Mouse (Mus musculus) liver (tissue): ENCODE measurements around the gene Slc22a13.
"Not testable (repeated sequence)": the region's sequence is repeated elsewhere in the genome, so short reads cannot be mapped to it uniquely, and the experiment has no call there.

Source experiments
- DNase-seq: peaks from one replicate; pipeline ENCODE4 v3.0.0-alpha.2; 2020; ENCODE audit warnings: mixed read lengths

The Slc22a13 gene

DNA sequence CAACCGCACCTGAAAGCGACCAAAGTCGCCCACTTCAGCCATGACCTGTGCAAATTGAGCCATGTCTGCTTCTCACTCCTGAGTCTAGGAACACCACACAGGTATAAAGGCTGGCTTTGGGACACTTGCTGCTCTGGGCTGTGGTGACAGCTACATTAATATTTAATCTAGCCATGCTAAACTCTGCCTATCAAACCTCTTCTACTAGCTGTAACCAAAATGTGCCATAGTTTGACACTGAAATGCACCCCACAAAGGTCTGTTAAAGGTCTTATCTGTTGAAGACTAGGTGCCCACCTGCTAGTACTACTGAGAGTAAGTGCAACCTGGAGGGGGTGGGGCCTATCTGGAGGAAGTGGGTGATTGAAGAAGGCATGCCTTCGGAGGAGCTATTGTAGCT is at the start of gene Slc22a13:
TSS of gene Slc22a13 (minus strand) at position 101 of the 400 bp plus-strand sequence.
- no peak for DNase-seq

DNA sequence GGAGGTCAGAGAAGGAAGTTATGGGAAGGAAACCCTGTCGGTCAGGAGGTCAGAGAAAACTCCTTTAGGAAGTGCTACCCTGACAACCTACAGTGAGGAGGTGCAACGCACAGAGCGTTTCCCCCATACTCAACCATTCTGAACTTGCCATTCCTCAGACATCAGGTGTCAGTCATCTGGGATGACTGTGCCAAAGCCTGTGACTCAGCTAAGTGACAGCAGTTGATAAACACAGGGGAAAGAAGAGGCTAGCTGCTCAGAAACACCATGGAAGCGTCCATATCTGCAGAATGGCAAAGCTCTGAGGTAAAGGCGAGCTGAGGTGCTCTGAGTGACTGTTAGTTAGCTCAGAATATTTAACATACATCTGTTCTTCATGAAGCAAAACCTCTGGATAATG is 49.2 kb upstream of the Slc22a13 start:
- DNase-seq: no peak

DNA sequence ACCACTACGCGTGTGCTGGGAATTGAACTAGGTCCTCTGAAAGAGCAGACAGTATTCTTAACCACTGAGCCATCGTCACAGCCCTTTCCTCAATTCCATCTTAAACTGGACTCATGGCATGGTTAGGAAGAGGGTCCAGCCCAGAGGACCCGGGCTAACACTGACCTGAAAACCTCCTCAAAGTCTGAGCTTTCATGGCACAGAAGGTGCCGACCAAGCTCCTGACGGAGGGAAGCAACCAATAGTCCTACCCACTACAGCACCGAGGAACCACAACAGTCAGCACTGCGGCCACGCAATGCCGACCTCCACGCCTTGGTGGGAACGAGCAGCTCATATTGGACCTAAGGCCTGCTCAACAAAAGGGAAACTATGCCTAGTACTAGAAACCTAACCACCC is 47.3 kb upstream of the Slc22a13 start:
- DNase-seq: no peak

DNA sequence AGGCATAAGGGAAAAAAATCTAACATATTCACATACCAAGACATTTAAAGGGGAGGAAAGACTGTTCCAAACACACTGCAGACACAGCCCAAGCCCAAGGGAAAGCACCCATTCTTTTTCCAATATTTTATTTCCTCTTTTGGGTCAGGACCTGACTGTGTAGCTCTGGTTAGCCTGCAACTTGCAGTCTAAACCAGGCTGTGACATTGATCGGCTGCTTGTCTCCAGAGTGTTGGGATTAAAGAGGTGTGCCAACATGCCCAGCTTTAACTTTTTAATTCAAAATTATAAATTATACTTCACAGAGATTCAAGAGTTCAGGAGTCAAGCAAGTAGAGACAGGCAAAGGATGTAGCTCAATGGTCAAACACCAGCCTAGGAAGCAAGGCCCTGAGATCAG is 46.2 kb upstream of the Slc22a13 start:
- no peak for DNase-seq

DNA sequence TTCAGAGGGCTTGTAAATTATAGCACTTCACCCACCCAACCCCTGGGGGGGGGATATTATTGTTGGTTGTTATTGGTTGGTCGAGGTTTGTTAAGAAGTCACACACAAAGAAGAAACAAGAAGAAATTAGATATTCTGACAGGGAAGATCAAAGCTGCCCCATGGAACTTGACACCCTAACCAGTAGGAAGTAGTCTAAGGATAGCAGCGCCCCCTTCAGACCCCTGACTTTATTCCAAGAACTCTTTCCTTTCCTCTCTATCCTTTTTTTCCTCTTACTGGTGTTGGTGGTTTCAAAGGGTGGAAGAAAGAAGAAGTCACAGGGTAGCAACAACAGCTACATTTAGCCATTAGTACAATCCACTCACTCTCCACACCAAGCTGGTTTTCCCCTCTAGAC is 45.3 kb upstream of the Slc22a13 start:
- no peak for DNase-seq

DNA sequence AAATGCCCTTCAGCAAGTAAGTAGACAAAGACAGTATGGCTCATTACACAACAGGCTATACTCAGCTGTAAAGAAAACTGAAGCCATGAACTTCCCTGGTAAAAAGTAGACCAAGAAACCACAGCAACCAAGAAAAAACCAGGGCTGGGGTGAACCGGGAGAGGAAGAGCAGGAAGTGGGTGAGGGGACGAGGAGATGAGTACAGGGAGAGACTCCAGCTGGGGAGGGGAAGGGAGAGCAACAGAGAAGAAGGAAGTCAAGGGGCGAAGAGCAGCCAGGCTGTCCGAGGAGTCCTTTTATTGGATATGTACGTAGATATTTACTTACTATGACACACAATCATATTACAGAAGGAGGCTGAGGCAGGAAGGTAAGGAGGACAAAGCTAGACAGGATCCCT is 39.1 kb upstream of the Slc22a13 start:
- no peak for DNase-seq

DNA sequence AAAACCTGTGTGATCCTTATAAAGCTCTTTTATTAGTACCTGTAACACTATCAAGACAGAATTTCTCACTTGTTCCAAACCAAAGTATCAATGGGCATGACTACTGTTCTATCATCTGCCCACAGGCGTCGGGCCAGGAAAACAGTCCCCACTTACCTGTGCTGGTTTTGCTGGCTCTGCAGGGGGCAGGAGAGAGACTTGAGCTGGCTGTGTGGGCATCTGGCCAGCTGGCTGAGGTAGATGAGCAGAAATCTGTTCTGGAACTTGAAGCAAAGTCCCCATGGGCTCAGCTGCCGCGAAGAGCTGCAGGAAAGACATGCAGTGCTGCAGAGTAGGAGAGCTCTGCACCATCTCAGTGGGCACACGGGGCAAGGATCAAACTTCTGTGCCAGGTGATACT is 37.9 kb upstream of the Slc22a13 start:
- DNase-seq: no peak

DNA sequence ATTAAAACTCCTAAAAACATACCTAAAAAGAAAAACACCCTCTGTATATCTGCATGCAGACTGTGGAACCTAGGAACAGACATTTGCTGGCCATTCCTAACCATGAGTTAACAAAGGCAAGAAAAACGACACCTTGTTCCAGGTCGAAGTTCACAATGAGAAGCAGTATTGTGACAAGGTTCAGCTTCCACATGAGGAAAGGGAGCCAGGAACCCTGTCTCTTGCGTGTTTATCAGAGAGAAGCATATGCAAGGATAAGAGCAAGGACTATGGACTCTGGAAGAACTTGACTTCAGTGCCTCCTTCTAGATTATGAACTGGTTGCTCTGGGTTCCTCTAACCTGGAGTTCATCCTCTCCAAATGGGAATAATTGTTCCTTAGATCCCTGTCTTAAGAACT is 35.1 kb upstream of the Slc22a13 start:
- no peak for DNase-seq

DNA sequence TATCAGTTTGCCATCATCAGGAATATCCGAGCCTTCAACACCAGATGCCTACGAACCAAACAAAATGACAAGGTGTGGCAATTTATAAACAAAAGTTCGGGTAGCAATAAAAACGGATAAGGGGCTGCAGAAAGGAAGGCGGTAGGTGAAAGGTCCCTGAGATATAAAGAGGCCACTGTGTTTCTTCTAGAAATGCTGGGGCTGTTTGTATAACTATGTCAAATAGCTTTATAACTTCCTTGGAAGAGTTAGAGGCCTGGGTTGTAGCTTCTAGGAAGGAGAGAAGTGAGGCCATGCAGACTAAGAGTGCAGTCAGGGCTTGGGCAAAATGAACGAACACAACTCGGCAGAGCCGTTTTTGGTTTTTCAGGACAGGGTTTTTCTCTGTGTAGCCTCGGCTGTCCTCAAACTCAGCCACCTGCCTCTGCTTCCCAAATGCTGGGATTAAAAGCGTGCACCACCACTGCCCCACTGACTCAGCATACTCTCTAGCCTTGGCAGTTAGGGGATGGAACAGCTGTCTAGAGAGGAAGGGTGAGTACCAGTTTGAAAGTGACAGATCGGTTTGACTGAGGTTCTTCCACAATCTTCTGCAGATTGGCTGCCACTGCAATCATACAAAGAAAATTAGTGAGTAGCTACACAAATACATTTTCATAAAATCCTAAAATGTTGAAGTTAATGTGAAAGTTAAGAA is 32.4 kb upstream of the Slc22a13 start:
- no peak for DNase-seq

DNA sequence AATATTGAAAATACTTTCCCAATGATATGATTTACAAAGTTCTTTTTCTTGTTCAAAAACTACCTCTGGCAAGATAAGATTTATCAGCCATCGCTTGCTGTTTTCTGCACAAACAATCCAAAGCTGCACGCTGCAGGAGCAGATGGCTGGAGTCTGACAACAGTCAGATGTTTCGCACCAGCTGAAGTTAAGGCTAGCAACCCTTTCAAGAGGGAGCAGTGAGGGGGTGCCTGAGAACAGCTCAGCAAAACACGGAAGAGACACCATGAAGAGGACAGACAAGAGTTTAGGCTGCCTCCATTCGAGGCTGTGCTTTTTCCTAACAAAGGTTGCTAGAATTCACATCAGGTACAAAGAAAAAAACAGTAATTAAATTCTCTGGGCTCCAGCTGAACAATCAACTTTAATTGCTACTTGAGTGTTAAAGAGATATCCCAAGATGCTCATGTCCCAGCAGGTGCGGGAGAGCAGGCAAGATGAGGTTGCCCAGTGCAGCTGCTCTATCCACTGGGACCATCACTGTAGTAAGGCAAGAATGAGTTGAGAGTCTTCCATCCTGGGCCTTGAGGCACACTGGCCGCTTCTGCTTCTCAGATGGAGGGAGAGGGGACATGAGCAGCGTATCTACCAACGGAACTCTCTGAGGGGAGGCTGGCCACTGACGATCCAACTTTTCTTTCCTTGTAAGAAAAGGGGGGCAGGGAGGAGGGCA is 31.5 kb upstream of the Slc22a13 start:
- no peak for DNase-seq

DNA sequence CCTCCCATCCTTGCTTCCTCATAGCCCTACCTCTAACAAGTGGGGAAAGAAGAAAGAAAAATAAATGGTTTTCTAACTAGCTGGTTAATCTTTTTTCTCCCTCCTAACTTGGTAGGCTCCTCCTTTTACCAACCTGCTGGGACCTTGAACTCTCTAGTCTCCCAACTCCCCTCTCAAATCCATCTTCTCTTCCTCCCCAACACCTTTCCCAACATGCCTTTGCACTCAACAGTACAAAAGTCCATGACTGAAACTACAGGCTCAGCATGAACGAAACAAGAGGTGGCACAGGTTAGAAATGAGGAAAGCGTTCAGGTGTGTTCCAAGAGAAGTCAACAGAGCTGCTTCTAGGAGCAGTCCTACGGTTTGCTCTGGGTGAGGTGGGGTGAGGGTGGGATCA is 30.4 kb upstream of the Slc22a13 start:
- no peak for DNase-seq

DNA sequence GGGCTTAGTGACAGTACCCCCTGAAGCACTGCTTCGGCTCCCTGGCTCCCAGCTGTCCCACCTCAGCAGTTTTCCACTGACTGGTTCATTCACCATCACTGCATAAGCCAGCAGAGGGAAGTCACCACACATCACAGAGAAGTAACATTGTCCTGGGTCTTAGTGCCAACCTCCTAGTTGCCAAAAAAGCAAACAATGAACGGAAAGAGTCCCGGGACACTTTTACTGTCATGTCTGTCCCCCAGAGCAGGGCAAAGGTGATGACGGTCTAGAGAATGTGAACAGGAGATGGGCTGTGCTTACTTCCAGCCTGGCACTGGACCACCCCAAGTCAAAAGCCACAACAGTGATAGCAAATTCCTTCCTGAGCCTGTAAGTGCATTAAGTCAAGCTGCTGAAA is 29.9 kb upstream of the Slc22a13 start:
- no peak for DNase-seq

DNA sequence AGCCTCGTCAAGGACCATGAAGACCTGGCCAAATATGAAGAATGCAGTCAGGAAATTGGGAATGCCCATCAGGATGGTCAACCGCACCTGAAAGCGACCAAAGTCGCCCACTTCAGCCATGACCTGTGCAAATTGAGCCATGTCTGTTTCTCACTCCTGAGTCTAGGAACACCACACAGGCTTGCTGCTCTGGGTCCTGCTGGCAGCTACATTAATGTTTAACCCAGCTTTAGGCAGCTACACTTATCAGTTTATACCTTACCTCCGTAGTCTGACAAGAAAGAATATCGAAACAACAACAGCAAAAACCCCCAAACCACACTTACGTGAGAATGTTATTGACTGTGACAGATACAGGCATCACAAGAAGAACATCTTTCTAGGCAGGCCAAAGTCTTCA is 22.7 kb upstream of the Slc22a13 start:
- no peak for DNase-seq

DNA sequence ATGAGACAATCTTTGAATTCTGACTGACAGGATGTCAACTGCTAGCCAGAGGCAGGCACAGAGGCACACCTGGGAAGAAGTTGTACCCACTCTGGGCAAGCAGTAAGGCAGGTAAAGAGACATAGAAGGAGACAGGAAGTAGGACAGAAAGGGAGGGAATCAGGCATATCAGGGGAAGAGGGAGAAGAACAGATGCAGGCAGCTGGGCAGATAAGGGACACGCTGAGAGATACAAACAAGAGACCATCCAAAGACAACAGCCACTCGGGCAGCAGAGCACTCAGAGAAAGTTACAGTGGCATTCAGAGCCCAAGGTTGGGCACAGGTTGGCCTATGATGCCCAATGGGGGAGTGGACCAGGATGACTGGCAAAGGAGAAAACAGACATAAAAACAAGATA is 21.9 kb upstream of the Slc22a13 start:
- no peak for DNase-seq

DNA sequence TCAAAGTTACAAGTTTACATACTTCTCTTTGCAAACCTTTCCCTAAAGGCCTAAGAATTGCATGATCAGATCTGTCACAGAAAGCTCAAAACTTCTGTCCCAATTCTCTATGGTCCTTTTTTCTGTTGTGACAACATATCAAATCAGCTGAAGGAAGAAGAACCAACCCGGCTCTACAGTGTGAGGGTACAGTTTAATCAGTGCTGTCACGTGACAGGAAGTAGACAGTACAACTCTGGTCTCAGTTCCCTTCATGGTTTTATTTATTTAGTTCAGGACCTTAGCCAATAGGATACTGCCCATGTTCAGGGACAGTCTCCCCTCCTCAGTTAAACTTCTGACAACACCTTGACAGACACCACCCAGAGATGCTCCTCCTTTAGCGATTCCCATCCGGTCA is 11.4 kb upstream of the Slc22a13 start:
- DNase-seq: no peak

DNA sequence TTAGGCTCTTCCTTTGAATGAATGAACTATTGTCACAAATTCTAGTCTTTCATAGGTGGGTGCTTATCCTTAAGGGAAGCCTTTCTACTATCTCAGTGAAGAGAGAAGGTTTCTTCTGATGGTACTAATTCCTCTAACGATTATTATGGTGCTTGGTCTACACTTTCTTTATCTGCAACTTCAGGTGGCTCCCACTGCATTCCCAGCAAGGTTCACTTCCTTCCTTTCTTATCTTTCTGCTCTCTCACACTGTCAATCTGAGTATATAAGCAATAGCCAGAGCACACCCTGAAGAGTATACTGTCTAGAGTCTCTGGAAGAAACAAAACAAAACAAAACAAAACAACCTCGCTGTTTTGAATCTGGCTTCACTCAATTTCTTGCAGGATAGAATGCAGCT is 10.8 kb upstream of the Slc22a13 start:
- DNase-seq: no peak

DNA sequence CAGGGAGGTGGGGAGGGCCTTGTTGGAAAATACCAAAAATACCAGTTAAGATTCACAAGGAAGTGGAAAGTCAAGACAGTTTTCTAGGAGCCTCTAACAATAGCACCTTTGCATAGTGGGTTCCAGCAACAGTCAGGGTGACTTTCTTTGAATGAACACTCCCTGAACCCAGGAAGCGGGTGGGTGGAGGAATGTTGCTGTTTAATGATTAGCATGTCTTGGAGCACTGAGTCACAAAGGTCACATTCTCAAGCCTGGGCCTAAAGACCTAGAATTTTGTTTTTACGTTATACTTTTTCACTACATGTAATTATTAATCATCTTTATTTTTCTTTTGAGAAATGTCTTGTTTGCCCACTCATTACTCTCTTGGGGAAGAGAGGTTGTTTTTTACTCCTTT is 6.4 kb upstream of the Slc22a13 start:
- DNase-seq: not testable (repeated sequence)

DNA sequence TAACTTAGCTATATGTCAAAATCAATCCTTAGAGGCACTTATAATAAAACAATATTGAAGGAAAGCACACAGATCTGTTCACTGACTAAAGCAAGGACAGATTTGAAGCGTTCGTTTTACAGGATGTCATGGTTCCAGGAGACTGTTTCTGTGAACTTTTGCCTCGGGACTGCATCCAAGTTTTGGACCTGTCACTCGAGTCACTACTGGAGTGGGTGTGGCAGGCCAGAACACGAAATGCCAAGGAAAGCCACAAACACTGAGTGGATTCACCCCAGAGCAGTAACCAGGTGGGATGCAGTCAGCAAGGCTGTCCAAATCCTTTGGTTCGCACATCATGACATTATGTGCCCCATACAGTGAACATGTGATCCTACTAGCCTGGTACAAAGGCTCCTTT is 5.7 kb upstream of the Slc22a13 start:
- no peak for DNase-seq

DNA sequence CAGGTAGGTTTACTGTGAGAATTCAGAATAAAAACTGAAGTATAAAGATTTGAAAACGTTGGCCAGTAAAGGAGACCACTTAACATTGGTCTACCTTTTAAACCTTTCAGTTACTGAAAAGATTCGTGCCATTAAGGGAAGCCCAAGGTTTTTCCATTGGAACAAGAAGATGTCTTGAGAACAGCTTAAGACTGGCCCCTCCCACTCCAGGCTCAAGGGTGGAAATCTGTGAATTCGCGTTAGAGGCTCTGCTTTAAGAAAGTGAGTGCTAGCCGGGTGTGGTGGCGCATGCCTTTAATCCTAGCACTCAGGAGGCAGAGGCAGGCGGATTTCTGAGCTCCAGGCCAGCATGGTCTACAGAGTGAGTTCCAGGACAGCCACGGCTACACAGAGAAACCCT is 4.1 kb upstream of the Slc22a13 start:
- DNase-seq: no peak

DNA sequence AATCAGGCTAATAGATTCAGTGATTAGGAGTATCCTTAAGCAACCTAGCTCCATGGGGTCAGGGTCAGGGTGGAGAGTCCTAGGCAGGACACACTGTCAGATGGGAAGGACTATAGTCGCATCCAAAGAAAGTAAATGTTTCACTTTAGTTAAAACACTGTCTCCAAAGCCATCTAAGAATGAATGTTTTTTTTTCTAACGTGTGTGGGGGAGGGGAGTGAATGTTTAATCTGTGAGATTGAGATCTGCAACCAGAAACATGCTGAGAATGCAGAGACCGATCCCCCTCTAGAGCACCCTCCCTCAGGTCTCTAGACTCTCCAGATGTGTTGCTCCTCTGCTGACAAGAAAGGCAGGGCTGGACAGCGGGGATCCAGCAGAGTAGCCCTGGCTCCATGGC is 1.8 kb downstream of the Slc22a13 start:
- no peak for DNase-seq

DNA sequence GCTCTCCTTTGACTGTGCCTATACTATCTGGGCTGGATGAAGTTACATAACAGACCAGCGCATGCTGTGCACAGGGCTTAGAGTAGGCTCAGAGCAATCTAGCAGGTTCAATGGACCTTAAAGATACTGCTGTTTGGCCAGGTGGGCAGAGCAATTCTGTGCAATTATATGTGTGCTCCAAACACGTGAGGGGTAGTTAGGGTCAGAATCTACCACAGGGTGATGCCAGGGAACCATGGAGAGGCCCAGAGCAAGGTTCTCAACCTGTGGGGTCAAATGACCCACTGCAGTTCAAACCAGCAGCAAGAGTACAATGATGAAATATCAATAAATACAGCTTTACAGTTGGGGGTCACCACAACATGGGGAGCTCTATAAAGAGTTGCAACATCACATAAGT is 2.2 kb downstream of the Slc22a13 start:
- no peak for DNase-seq

DNA sequence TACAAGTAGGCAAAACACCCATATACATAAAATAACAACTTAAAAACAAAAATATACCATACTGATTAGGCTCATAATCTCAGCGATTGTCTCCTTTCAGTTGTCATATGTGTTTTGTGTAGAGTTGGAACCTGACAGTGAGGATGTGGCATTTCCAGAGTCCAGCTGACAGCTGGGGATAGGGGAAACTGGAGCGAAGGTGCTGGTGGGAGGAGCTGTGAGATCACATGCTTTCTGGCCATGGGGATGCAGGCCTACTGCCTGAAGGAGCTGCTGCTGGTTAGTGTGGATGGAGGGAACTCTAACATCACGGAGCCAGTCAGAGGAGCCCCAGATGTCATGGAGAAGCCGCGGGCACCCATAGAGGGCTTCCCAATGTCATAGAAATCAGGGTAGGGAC is 3.1 kb downstream of the Slc22a13 start:
- DNase-seq: no peak

DNA sequence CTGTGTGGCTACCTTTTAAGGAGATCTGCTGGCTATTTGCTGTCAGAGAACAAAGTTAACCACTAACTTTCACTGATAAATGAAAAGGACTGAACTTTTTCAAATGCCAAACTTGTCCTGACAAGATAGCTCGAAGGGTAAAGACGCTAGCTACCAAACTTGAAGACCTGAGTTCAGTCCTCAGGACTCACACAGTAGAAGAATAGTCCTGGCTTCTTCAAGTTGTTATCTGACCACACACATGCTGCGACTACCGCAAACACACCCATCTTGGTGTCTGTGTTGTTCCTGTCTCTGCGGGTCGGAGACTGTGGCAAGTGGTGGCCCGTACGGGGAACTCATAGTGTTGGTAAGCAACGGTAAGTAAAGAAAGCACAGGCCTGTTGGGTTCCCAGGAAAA is 5.3 kb downstream of the Slc22a13 start:
- DNase-seq: no peak

DNA sequence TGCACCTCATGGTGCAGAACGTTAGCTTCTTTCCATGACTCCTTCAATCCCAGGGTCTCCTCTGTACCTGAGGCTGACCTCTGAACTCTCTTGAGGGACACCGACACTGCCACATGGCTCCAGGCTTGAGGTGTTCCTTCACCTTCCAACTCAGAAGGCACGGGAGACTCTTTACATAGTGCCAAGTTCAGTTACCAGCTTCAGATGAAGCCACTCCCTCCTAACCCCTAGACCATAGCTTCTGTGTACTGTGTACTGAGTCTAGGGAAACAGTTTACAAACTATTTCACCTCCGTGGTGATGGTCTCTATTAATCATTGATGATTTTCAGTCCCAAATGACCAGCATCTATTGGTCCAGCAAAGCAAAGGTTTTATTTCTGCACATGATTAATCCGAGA is 7.2 kb downstream of the Slc22a13 start:
- no peak for DNase-seq
